Mouse (Mus musculus): ENCODE measurements around the gene Rnf113a1.
A peak's percentile ranks its signal among the peaks of the same experiment; 100 is the strongest.
"Not testable (repeated sequence)": the region's sequence is repeated elsewhere in the genome, so short reads cannot be mapped to it uniquely, and the experiment has no call there.

Rnf113a1 gene

DNA sequence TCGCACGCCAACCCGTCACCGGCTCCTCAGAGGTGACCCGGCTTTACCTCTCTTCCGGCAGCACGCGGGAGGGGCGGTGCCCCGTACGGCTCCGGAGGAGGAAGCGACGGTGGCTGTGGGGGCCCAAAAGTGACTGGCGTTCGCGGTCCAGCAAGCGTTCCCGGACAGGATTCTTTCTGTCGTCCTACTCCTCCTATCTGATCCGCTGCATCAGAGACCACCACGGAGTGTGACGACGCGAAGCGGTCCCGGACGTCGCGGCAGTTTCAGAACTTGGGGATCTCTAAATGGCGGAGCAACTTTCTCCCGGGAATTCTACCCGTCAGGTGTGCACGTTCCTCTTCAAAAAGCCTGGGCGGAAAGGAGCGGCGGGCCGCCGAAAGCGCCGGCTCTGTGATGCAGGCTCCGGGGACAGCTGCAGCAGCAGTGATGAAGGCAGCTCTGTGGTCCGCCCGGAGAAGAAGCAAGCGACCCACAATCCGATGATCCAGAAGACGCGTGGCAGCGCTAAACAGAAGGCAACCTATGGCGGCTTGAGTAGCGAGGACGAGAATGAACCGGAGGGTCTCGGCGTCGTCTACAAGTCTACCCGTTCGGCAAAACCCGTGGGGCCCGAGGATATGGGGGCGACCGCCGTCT, at the start of gene Rnf113a1, which contains the start of gene Ndufa1:
Gene Rnf113a1 (plus strand): TSS at position 141 of the 639 bp plus-strand sequence.
Gene Ndufa1 (minus strand): TSS at position 59 of the 639 bp plus-strand sequence.
- DNase-seq: peak; percentile 81 to 83

DNA sequence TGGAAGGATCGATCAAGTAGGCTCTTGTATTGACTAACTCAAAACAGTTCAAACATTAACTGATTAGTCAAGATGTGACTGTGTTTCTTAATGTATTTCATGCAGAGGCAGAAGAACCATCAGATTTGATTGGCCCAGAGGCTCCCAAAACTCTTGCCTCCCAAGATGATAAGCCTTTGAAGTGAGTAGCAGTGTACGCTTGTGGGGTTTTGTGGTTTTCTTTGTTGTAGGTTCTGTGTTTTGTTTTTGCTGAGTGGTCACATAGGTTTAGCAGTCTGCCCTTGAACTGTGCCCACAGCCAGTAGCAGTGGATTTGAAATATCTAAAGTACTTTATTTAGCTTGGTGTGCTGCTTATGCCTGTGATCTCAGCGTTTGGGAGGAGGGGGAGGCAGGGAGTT, 49.3 kb upstream of the Rnf113a1 start:
- no peak for DNase-seq

DNA sequence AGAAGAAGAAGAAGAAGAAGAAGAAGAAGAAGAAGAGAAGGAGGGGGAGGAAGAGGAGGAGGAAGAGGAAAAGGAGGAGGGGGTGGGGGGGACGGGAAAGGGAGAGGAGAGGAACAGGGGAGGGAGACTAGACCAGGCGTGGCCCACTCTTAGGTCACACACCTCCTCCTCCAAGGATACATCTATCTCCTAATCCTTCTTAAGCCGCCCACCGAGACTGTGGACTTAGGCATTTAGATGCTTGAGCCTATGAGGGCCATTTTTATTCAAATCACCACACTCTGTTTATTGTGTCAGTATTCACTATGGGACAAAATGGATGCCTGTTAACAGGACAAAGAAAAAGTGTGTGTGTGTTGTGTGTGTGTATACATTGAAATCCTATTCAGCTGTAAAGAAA, 46.5 kb upstream of the Rnf113a1 start:
- not testable (repeated sequence) for DNase-seq

DNA sequence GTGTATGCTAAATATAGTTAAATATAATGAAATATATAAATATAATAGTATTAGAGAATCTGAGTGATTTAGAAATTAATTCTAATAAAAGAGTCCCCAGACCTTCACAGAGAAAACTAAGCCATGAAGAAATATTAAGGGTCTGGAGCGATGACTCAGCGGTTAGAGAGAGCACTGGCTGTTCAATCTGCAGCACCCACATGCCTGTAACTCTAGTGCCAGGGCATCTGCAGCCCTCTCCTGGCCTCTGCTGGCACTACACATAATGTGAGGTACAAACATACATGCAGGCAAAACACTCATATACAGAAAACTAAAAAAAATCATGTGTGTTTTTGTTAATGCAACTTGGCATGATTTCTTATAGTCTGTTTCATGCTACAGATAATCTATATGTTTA, 46.1 kb upstream of the Rnf113a1 start:
- DNase-seq: peak; percentile 7 to 57

DNA sequence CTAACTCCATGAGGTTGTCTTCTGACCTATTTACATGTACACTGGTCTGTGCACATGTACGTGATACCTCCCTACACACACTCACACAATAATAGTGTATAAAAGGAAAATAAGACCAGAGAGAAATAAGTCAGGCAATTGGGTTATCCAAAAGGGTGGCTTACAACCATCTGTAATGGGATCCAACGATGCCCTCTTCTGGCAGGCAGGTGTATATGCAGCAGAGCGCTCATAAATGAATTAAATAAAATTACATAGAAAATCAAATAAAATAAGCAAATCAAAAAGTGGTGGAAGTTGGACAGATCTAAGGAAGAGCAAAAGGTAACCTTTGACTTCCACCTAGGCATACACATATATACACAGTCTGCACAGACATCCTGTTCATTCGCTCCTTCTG, 33.2 kb upstream of the Rnf113a1 start:
- DNase-seq: peak; percentile 28 to 30

DNA sequence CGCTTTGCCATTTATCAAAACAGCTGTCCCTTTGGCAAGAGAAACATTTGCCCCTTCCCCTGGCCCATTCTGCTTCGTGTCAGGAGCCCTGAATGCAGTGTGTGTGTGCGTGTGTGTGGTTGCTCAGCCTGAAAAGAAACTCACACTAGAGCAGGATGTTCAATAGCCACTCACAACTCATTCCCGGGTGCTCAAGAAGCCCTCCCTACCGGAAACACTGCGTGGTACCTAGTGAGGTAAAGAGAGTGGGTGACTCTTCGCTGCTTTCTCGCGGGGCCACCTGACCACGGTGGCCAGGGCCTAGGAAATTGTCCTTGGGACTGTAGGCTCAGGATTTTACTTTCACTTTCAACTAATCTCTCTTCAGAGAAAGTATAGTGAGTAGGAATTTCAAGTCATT, 29.9 kb upstream of the Rnf113a1 start:
- DNase-seq: no peak

DNA sequence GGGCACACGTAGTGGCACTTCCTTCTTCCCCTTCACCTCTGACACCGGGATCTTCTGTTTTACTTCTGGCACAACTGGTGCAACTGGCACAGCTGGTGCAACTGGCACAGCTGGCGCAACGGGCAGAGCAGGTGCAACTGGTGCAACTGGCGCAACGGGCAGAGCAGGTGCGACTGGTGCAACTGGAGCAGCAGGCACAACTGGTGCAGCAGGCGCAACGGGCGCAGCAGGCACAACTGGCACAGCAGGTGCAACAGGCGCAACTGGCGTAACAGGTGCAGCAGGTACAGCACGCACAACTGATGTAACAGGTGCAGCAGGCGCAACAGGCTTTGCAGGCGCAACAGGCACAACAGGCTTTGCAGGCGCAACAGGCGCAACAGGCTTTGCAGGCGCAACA, 27.9 kb upstream of the Rnf113a1 start:
- no peak for DNase-seq

DNA sequence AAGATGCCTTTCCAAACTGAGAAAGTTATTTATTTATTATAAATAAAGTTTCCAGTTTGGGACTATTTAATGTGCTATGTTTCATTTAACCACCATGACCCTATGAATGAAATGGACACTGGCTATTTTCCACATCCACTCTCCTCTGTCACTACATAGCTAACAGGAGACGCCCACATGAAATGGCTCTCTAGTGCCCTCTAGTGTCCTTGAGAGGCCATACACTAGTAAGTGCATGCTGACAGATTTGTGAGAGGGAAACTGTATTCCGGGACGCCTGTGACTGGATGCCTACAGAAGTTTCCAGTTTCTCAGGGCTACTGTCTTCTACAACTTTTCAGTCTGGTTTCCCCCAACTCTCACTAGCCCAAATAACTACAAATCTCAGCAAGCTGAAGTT, 24.0 kb upstream of the Rnf113a1 start:
- peak; percentile 61 to 62 for DNase-seq

DNA sequence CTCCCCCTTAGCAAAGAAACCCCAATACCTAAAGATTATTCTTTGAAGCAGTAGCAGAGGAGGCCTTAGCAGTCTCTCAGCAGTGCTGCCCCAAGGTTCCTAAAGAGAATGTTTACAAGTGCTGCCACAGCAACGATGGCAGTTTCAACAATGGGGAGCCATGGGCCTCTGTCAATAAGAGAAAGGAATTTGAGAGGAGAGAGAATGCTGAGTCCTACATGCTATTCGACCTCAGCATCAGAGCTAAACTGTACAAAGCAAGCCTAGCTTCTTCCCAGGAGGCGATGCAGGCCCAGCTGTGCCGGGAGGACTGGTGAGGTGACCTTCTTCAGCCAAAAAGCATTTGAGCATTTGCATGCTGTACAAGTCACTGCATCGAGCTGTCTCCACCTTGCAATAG, 22.3 kb upstream of the Rnf113a1 start, which contains the start of gene Akap14:
Gene Akap14 (minus strand): TSS at position 101 of the 400 bp plus-strand sequence.
- DNase-seq: no peak

DNA sequence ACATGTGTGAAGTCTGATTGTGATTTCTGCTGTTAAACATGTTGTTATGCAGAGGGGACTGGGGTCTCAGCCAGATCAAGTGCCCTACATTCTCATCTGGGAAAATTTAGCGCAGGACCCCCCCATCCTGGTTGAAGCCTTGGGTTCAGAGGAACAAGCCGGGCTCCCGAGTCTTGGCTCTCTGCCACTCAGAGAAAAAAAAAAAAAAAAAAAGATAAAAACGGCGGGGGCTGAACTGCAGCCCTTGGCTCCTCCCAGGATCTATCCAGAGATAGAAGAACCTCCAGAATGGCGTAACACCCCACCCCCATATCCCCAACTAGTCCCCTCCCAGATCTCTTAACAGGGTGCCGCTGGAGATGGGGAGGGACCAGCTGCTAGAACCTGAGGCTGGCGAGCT, 6.6 kb upstream of the Rnf113a1 start:
- not testable (repeated sequence) for DNase-seq

DNA sequence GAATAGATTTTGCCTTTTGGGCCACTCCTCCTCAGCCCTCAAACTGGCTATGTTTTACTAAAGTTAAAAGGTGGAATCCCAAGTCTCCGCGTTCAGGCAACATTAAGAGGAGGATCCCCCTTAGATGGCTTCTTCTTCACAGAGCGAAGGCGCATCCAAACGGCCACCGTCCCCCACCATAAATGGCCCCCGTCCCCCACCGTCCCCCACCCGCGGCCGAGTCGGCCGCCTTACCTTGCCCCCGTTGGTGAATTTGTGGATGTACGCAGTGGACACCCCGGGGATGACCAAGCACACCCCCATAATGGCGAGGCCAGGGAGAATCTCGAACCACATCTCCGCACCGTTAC, 315 bp upstream of the Rnf113a1 start:
- DNase-seq: no peak

DNA sequence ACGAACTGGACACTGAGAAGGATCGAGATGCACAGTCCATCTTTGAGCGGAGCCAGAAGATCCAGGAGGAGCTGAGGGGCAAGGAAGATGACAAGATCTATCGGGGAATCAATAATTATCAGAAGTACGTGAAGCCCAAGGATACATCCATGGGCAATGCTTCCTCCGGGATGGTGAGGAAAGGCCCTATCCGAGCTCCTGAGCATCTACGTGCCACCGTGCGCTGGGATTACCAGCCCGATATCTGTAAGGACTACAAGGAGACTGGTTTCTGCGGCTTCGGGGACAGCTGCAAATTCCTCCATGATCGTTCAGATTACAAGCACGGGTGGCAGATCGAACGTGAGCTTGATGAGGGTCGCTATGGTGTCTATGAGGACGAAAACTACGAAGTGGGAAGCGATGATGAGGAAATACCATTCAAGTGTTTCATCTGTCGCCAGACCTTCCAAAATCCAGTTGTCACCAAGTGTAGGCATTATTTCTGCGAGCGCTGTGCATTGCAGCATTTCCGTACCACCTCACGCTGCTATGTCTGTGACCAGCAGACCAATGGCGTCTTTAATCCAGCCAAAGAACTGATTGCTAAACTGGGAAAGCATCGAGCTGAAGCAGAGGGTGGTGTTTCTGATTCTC, 817 bp downstream of the Rnf113a1 start:
- peak in 1 of 2 experiments; percentile 2 for DNase-seq

DNA sequence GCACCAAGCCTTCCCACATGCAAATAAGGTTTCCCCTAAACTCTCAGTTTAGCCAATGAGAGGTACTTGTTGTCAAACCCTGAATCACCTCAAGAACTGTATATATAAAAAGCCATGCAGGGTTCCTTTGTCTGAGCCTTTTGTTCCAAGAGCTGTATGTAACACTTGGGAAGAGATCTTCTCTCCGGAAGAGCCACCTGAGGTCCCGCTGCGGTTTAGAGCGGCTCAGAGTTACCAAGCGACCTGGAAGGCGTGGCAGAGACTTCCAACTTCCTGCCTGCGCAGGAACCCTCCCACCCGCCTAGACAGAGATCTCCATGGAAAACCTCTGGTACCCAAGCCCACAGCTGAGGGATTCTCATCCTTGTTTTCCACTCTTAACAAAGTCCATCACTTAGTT, 7.6 kb downstream of the Rnf113a1 start:
- no peak for DNase-seq

DNA sequence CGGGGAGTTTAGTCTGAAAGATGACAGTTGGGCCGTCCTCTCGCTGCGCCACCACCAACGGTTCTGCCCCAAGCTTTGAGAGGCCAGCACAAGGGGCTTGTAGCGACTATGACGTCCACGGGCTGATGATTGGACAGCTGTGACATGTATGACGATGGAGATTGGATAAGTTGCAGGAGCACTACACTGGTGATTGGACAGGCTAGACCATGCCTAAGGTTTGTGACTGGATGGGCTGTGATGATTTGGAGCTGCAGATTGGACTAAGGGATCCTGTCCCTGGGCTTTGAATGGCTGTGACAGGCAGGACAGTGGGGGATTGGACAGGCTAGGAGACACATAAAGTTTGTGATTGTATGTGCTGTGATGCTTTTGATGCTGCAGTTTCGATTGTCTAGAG, 19.9 kb downstream of the Rnf113a1 start, which contains the start of gene Gm9:
Gene Gm9 (minus strand): TSS at position 101 of the 400 bp plus-strand sequence.
- DNase-seq: no peak

DNA sequence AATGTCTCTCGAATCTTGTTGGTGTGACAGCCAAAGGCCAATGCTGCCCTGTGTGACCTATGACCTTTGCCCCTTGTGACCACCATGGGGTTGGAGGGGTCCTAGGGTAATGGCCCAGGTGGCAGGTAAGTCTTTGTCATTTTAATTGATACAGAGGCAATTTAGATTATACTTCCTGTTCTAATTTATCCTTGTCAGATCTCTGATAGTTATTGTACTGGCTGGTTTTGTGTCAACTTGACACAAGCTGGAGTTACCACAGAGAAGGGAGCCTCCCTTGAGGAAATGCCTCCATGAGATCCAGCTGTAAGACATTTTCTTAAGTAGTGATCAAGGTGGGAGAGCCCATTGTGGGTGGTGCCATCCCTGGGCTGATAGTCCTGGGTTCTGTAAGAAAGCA, 31.1 kb downstream of the Rnf113a1 start, which contains the start of gene Rhox1:
Gene Rhox1 (minus strand): TSS at position 101 of the 400 bp plus-strand sequence.
- DNase-seq: not testable (repeated sequence)
